Mouse (Mus musculus) spleen, postnatal 10 days (tissue): Measurements from ENCODE around the gene Cd55.
"Not testable (repeated sequence)": the region's sequence is repeated elsewhere in the genome, so short reads cannot be mapped to it uniquely, and the experiment has no call there.

Experiments used
- DNase-seq, 2 experiments: peaks; one replicate each; pipeline ENCODE4 v3.0.0; 2021 to 2022; ENCODE audit warnings: low spot score in 2 of 2

Gene Cd55

DNA sequence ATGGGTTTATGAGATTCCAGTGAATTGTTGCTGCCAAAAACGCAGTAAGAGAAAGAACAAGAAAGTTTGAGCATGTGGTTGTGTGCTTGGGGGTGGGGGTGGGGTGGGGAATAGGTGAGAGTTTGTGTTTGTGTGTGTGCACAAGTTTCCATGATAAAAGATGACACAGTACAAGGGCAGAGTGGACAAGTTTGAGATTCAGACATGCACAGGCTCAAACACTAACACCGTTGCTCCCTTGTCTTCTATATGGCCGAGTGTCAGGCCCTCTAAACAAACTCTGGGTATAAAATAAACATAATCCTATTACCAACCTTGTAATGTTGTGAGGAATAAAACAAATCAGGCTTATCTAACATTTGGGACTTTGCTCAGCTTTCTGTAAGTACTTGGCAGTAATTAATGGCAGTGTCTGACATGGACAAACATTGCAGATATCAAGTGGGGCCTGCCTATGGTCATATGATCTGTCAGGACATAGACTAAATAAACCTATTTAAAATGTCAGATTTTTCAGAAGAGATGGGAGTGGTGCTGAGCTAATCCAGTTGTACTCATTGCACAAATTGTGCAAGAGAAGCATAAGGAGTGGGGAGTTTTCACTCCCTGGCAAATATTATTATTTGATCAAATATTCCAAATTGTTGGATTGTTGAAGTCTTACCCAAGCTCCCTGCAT, 35.2 kb downstream of the Cd55 start:
- not testable (repeated sequence) for DNase-seq

- peak in 1 of 2 experiments; percentile 17 for DNase-seq
Measured at GRCm38 (mm10) chr1:130422664-130423111, 39.9 kb downstream of the Cd55 start, which contains the start of gene Cd55b. Gene Cd55b (minus strand): TSS chr1:130423009.

DNA sequence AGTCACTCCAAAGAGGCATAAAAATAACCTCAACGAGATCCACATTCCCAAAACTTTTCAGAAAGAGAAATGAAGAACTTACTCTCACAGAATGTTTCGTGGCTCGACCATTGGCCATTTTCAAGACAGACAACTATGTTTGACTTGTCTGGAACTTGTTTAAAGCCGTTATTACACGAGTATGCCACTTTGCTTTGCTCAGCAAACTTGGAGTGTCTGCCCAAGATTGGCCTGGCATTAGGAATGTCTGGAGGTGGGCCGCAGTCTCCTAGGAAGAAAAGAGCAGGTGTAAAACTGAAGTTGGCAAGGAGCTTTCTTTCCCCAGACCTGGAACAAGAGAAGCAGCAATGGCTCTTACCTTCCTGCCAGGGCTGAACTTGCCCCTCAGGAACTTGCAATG, 40.5 kb downstream of the Cd55 start:
- DNase-seq: not testable (repeated sequence)

DNA sequence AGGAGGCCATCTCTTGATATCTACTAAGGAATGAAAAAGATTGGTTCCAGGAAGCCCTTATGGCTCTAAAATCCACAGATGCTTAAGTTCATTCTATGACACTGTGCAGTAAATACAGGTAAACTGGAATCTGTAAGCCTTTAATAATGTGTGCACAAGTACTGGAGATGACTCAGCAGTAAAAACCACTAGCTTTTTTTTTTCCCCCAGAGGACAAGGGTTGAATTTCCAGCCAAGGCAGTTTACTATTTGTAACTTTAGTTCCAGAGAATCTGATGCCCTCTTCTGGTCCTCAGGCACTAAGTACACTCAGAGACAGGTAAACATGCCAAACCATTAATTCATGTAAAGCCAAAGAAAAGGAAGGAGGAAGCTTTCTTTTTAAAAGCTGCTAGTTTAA, 65.4 kb downstream of the Cd55 start:
- not testable (repeated sequence) for DNase-seq
